Mouse (Mus musculus) cortical plate, adult 2 months (tissue): ENCODE data around the gene Ctrb1. TPM values are rescaled to one million over a fixed set of nuclear protein-coding genes. Genes with fewer than 3 reads are reported as not detected.
A peak's percentile ranks its signal among the peaks of the same experiment; 100 is the strongest.

Experiments
- H3K27ac ChIP-seq: fragments of 200-500 bp; 2 replicates; pipeline ENCODE4 v1.5.1; 2012; ENCODE audit warnings: low read length, control low read depth, inconsistent platforms; ENCODE audit not compliant: insufficient read depth
- H3K4me1 ChIP-seq: fragments of 200-500 bp; 2 replicates; pipeline ENCODE4 v1.6.1; 2011; ENCODE audit warnings: low read length; ENCODE audit not compliant: control insufficient read depth, insufficient read depth
- H3K4me3 ChIP-seq: fragments of 200-500 bp; 2 replicates; pipeline ENCODE4 v1.5.1; 2011; ENCODE audit warnings: mild to moderate bottlenecking, low read length, control low read depth; ENCODE audit not compliant: insufficient read depth
- CTCF ChIP-seq: fragments of 200-500 bp; IDR thresholded peaks from 2 replicates; pipeline ENCODE4 v1.5.1; 2011; ENCODE audit warnings: mild to moderate bottlenecking, control low read depth, low read length; ENCODE audit not compliant: insufficient read depth; ENCODE audit errors: extremely low read depth
- POLR2A ChIP-seq: fragments of 200-500 bp; IDR thresholded peaks from 2 replicates; pipeline ENCODE4 v1.6.1; 2011; ENCODE audit warnings: mild to moderate bottlenecking, low read length, control low read depth; ENCODE audit not compliant: insufficient read depth; ENCODE audit errors: extremely low read depth
- polyA plus RNA-seq: library from polyadenylated mRNA; depleted of rRNA; stranded (reverse); fragments of >200 nt; gene quantifications from 2 replicates; pipeline ENCODE4 v1.2.3, GENCODE M21; 2012; rRNA removed

Ctrb1 gene
- polyA plus RNA-seq, 1 experiment: 0.25 TPM

- peak overlapping the region; percentile 67 for H3K4me3 ChIP-seq
- peak overlapping the region; percentile 25 for H3K27ac ChIP-seq
These were observed 47.9 kb downstream of the Ctrb1 start for GRCm38 (mm10) chr8:111642939-111643263.

GRCm38 (mm10) chr8:111642496-111642895 is 48.3 kb downstream of the Ctrb1 start:
- peak overlapping the region; percentile 67 for H3K4me3 ChIP-seq
- peak overlapping the region; percentile 25 for H3K27ac ChIP-seq
- TF ChIP-seq POLR2A (no peak), CTCF (no peak)
- H3K4me1 ChIP-seq: peaks cover 3% of the 10 kb centered on the region; the same call in 1 of the 2 replicates

More at GRCm38 (mm10) chr8:111642939-111643263, 47.9 kb downstream of the Ctrb1 start:
- TF ChIP-seq POLR2A: no peak
- no peak for TF ChIP-seq CTCF
- H3K4me1 ChIP-seq: peaks cover 3% of the 10 kb centered on the region; the same call in 1 of the 2 replicates

GRCm38 (mm10) chr8:111641064-111641463 is 49.7 kb downstream of the Ctrb1 start:
- H3K4me1 ChIP-seq: peaks cover 3% of the 10 kb centered on the region; the same call in 1 of the 2 replicates
- H3K27ac ChIP-seq: no peak overlapping the region
- no peak overlapping the region for H3K4me3 ChIP-seq
- no peak for TF ChIP-seq CTCF
- TF ChIP-seq POLR2A: no peak

- Histone ChIP-seq H3K4me3 (no peak overlapping the region), H3K4me1 (peaks cover 3% of the 10 kb centered on the region; the same call in 1 of the 2 replicates), H3K27ac (no peak overlapping the region)
- TF ChIP-seq CTCF (no peak), POLR2A (no peak)
These were observed 52.7 kb downstream of the Ctrb1 start for GRCm38 (mm10) chr8:111638086-111638485.

Other genes starting within 250 kb of the Ctrb1 start
- gene Wdr59, start 168.9 kb downstream of the Ctrb1 start, polyA plus RNA-seq: 14.6 and 15.2 TPM in 2 replicates
- gene Znrf1, start 154.9 kb downstream of the Ctrb1 start, polyA plus RNA-seq: 165 and 166 TPM in 2 replicates
- 21.2 and 21.6 TPM in 2 replicates for gene Ldhd, start 60.6 kb downstream of the Ctrb1 start, polyA plus RNA-seq
- gene Zfp1, start 47.6 kb downstream of the Ctrb1 start, polyA plus RNA-seq: 27.0 and 28.7 TPM in 2 replicates
- gene Bcar1, start 52.8 kb upstream of the Ctrb1 start, polyA plus RNA-seq: 52.3 and 56.5 TPM in 2 replicates
- gene Cfdp1, start 163.3 kb upstream of the Ctrb1 start, polyA plus RNA-seq: 78.9 and 87.7 TPM in 2 replicates
- gene Tmem170, start 185.7 kb upstream of the Ctrb1 start, polyA plus RNA-seq: 3.3 and 3.4 TPM in 2 replicates
- 1.2 and 1.4 TPM in 2 replicates for gene Chst5, start 219.4 kb upstream of the Ctrb1 start, polyA plus RNA-seq
- gene Tmem231, start 242.9 kb upstream of the Ctrb1 start, polyA plus RNA-seq: 10.6 and 11.8 TPM in 2 replicates
- gene Gabarapl2, start 249.7 kb upstream of the Ctrb1 start, polyA plus RNA-seq: 208 and 226 TPM in 2 replicates